Mouse (Mus musculus) NIH3T3 (cell line): ENCODE results near the gene 1700006A11Rik.
"Not testable (repeated sequence)": the region's sequence is repeated elsewhere in the genome, so short reads cannot be mapped to it uniquely, and the experiment has no call there.

Source experiments
- DNase-seq: peaks from one replicate; pipeline ENCODE4 v3.0.0-alpha.2; 2012; ENCODE audit warnings: low read depth

1700006A11Rik gene

GRCm38 (mm10) chr3:124425940-124426339 lies at the start of gene 1700006A11Rik:
1700006A11Rik (minus strand) TSS chr3:124426040.
- DNase-seq: no peak

GRCm38 (mm10) chr3:124474291-124474690 lies 48.5 kb upstream of the 1700006A11Rik start:
- not testable (repeated sequence) for DNase-seq

- no peak for DNase-seq
Observed at GRCm38 (mm10) chr3:124466102-124466730, 40.4 kb upstream of the 1700006A11Rik start.

- DNase-seq: no peak
Observed at GRCm38 (mm10) chr3:124392201-124392600, 33.6 kb downstream of the 1700006A11Rik start.

GRCm38 (mm10) chr3:124390101-124390500 lies 35.7 kb downstream of the 1700006A11Rik start:
- no peak for DNase-seq

GRCm38 (mm10) chr3:124389650-124390049 lies 36.2 kb downstream of the 1700006A11Rik start:
- no peak for DNase-seq

- DNase-seq: not testable (repeated sequence)
Observed at GRCm38 (mm10) chr3:124385377-124385776, 40.5 kb downstream of the 1700006A11Rik start.

GRCm38 (mm10) chr3:124372031-124372430 lies 53.8 kb downstream of the 1700006A11Rik start:
- DNase-seq: no peak

GRCm38 (mm10) chr3:124357533-124357932 lies 68.3 kb downstream of the 1700006A11Rik start:
- no peak for DNase-seq
